Mouse (Mus musculus): Measurements from ENCODE around the gene Nipsnap1.

Gene Nipsnap1

GRCm38 (mm10) chr11:4873755-4874475 lies at the start of gene Nipsnap1:
Nipsnap1 (plus strand) TSS chr11:4873951.
- DNase-seq (ENCODE audit: low spot score): peak; percentile 84

GRCm38 (mm10) chr11:4826152-4826778 lies 47.5 kb upstream of the Nipsnap1 start:
- DNase-seq (ENCODE audit: low spot score): no peak

- DNase-seq (ENCODE audit: low spot score): no peak
Observed at GRCm38 (mm10) chr11:4827340-4827739, 46.4 kb upstream of the Nipsnap1 start.

- DNase-seq (ENCODE audit: low spot score): no peak
Observed at GRCm38 (mm10) chr11:4827916-4828315, 45.8 kb upstream of the Nipsnap1 start.

- DNase-seq (ENCODE audit: low spot score): no peak
Observed at GRCm38 (mm10) chr11:4831066-4831465, 42.7 kb upstream of the Nipsnap1 start.

- DNase-seq (ENCODE audit: low spot score): no peak
Observed at GRCm38 (mm10) chr11:4833295-4833939, 40.3 kb upstream of the Nipsnap1 start.

- DNase-seq (ENCODE audit: low spot score): no peak
Observed at GRCm38 (mm10) chr11:4835436-4835835, 38.3 kb upstream of the Nipsnap1 start.

- DNase-seq (ENCODE audit: low spot score): peak; percentile 15
Observed at GRCm38 (mm10) chr11:4836755-4837154, 37.0 kb upstream of the Nipsnap1 start.

GRCm38 (mm10) chr11:4837342-4837741 lies 36.4 kb upstream of the Nipsnap1 start:
- DNase-seq (ENCODE audit: low spot score): no peak

GRCm38 (mm10) chr11:4838235-4838634 lies 35.5 kb upstream of the Nipsnap1 start:
- DNase-seq (ENCODE audit: low spot score): no peak

- DNase-seq (ENCODE audit: low spot score): no peak
Observed at GRCm38 (mm10) chr11:4840942-4841526, 32.7 kb upstream of the Nipsnap1 start.

GRCm38 (mm10) chr11:4848483-4849248 lies 25.1 kb upstream of the Nipsnap1 start:
- peak; percentile 67 for DNase-seq (ENCODE audit: low spot score)

- peak; percentile 99 for DNase-seq (ENCODE audit: low spot score)
Observed at GRCm38 (mm10) chr11:4849258-4849943, 24.4 kb upstream of the Nipsnap1 start, which contains the start of gene Nf2. Nf2 (minus strand) TSS chr11:4849536.

GRCm38 (mm10) chr11:4850404-4850803 lies 23.3 kb upstream of the Nipsnap1 start:
- no peak for DNase-seq (ENCODE audit: low spot score)

GRCm38 (mm10) chr11:4853021-4853420 lies 20.7 kb upstream of the Nipsnap1 start:
- no peak for DNase-seq (ENCODE audit: low spot score)

- DNase-seq (ENCODE audit: low spot score): no peak
Observed at GRCm38 (mm10) chr11:4854181-4854580, 19.6 kb upstream of the Nipsnap1 start.

- DNase-seq (ENCODE audit: low spot score): no peak
Observed at GRCm38 (mm10) chr11:4858416-4858815, 15.3 kb upstream of the Nipsnap1 start.

GRCm38 (mm10) chr11:4860986-4861385 lies 12.8 kb upstream of the Nipsnap1 start:
- DNase-seq (ENCODE audit: low spot score): no peak

- no peak for DNase-seq (ENCODE audit: low spot score)
Observed at GRCm38 (mm10) chr11:4861816-4862604, 11.7 kb upstream of the Nipsnap1 start.

GRCm38 (mm10) chr11:4862730-4863129 lies 11.0 kb upstream of the Nipsnap1 start:
- no peak for DNase-seq (ENCODE audit: low spot score)

Data from yolk sac, embryonic 10.5 days (tissue).